Mouse (Mus musculus) liver, embryonic 12.5 days (tissue): Measurements from ENCODE around the gene Kiz. TPM values are rescaled to one million over a fixed set of nuclear protein-coding genes. Genes with fewer than 3 reads are reported as not detected.

Source experiments
- ATAC-seq: fragments of 200-750 bp; cut with Nextera tagmentation; 2 replicates; pipeline ENCODE4 v1.8.0; 2017; ENCODE audit warnings: moderate number of reproducible peaks, mild to moderate bottlenecking, moderate library complexity
- H3K27ac ChIP-seq: fragments of 300-500 bp; sonication (generic); 2 replicates; pipeline ENCODE4 v1.5.1; 2016; ENCODE audit warnings: mild to moderate bottlenecking
- H3K27me3 ChIP-seq: fragments of 300-500 bp; sonication (generic); replicated peaks from 2 replicates; pipeline ENCODE4 v1.6.1; 2016; ENCODE audit warnings: mild to moderate bottlenecking, moderate library complexity
- H3K36me3 ChIP-seq: fragments of 300-500 bp; sonication (generic); 2 replicates; pipeline ENCODE4 v1.6.1; 2016; ENCODE audit warnings: mild to moderate bottlenecking, moderate library complexity
- H3K4me1 ChIP-seq: fragments of 300-500 bp; sonication (generic); 2 replicates; pipeline ENCODE4 v1.6.1; 2016
- H3K4me2 ChIP-seq: fragments of 300-500 bp; sonication (generic); 2 replicates; pipeline ENCODE4 v1.6.1; 2016; ENCODE audit warnings: mild to moderate bottlenecking, moderate library complexity
- H3K4me3 ChIP-seq: fragments of 300-500 bp; sonication (generic); 2 replicates; pipeline ENCODE4 v1.5.1; 2016; ENCODE audit warnings: mild to moderate bottlenecking, moderate library complexity
- H3K9ac ChIP-seq: fragments of 300-500 bp; sonication (generic); 2 replicates; pipeline ENCODE4 v1.6.1; 2016; ENCODE audit warnings: mild to moderate bottlenecking, moderate library complexity
- H3K9me3 ChIP-seq: fragments of 300-500 bp; sonication (generic); replicated peaks from 2 replicates; pipeline ENCODE4 v1.6.1; 2016; ENCODE audit warnings: mild to moderate bottlenecking, moderate library complexity
- WGBS: fragments of 180-500 bp; shearing (Covaris S2); methylation state at CpG from one replicate; pipeline ENCODE4 v1.1.7; 2016; ENCODE audit not compliant: insufficient replicate concordance; 5-methylcytosine and 5-hydroxymethylcytosine counted together
- polyA plus RNA-seq: library from polyadenylated mRNA; unstranded; fragments of >200 nt; fragmentation: Nextera tagmentation; extraction: Ambion mirVana; gene quantifications from 2 replicates; pipeline ENCODE4 v1.2.1, GENCODE M21; 2016

The Kiz gene
- polyA plus RNA-seq, 1 experiment from 2014 or later = 14.4 TPM

GRCm38 (mm10) chr2:146835241-146835990, 20.2 kb upstream of the Kiz start:
- Histone ChIP-seq H3K36me3 (no peaks in the 10 kb centered on the region), H3K4me1 (0 out of 2 replicates have a peak, but pooled peaks cover 4% of the 10 kb centered on the region), H3K9ac (no peak overlapping the region), H3K9me3 (no peaks in the 10 kb centered on the region), H3K4me3 (no peak overlapping the region), H3K27me3 (peaks cover 91% of the 10 kb centered on the region), H3K27ac (no peak overlapping the region), H3K4me2 (no peak overlapping the region; the same call in 1 of the 2 replicates)
- no peak for ATAC-seq
- WGBS = 4% methylated on average over 20 of the region's 20 CpGs

DNA sequence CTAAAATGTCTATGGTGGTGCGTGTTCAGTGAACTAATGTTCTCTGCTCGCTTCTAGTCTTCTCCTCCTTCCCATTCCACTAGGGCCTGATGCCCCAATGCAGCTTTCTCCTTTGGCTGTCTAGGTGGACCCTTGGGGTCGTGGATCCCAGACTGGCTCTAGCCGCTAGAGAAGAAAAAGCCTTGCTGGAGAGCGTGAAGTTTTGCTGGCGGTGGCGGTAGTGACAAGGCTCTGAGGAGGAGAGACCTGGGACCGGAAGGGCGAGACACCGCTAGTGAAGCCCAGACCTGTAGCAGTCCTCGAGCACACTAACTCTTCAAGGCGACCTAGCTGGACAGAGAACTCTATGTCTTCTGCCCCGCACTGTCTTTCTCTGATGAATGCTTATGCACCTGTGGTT, 19.4 kb upstream of the Kiz start:
- no peak overlapping the region for H3K27ac ChIP-seq
- ATAC-seq = no peak
- H3K27me3 ChIP-seq = peaks cover 93% of the 10 kb centered on the region
- H3K36me3 ChIP-seq = no peaks in the 10 kb centered on the region
- no peak overlapping the region for H3K4me3 ChIP-seq
- H3K4me1 ChIP-seq = 0 out of 2 replicates have a peak, but pooled peaks cover 4% of the 10 kb centered on the region
- H3K9ac ChIP-seq = no peak overlapping the region
- no peaks in the 10 kb centered on the region for H3K9me3 ChIP-seq
- 5% methylated on average over 13 of the region's 13 CpGs for WGBS
- H3K4me2 ChIP-seq = no peak overlapping the region

- no peaks in the 10 kb centered on the region for H3K36me3 ChIP-seq
- 7% methylated on average over 17 of the region's 17 CpGs for WGBS
- ATAC-seq = no peak
Measured at GRCm38 (mm10) chr2:146836871-146837550, 18.7 kb upstream of the Kiz start.

DNA sequence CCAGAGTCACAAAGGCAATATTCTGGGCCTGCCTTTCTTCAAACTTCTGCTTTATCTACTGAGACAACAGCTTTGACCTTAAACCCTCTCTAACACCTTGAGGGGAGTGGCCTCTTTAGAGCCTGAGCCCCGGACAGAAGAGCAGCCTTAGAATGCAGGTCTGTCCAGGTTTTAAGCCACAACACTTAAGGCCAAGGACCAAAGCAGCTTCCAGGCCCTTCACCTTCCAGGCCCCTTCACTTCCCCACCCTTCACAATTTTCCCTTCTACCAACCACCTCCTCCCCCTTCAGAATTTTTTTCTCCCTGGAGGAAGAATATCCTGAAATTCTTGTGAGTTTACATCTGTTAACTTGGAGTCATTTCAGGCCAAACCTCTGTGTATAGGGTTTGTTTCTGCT, 18.0 kb upstream of the Kiz start:
- WGBS = 16% methylated on average over 1 of the region's 1 CpGs
- Histone ChIP-seq H3K4me2 (no peak overlapping the region), H3K4me1 (0 out of 2 replicates have a peak, but pooled peaks cover 4% of the 10 kb centered on the region), H3K36me3 (no peaks in the 10 kb centered on the region), H3K27ac (no peak overlapping the region), H3K9ac (no peak overlapping the region), H3K9me3 (no peaks in the 10 kb centered on the region), H3K27me3 (peaks cover 94% of the 10 kb centered on the region), H3K4me3 (no peak overlapping the region)
- no peak for ATAC-seq

More at GRCm38 (mm10) chr2:146836871-146837550, 18.7 kb upstream of the Kiz start:
- Histone ChIP-seq H3K4me3 (no peak overlapping the region), H3K4me1 (0 out of 2 replicates have a peak, but pooled peaks cover 4% of the 10 kb centered on the region), H3K9me3 (no peaks in the 10 kb centered on the region), H3K27ac (no peak overlapping the region), H3K9ac (no peak overlapping the region), H3K4me2 (no peak overlapping the region), H3K27me3 (peaks cover 98% of the 10 kb centered on the region)

DNA sequence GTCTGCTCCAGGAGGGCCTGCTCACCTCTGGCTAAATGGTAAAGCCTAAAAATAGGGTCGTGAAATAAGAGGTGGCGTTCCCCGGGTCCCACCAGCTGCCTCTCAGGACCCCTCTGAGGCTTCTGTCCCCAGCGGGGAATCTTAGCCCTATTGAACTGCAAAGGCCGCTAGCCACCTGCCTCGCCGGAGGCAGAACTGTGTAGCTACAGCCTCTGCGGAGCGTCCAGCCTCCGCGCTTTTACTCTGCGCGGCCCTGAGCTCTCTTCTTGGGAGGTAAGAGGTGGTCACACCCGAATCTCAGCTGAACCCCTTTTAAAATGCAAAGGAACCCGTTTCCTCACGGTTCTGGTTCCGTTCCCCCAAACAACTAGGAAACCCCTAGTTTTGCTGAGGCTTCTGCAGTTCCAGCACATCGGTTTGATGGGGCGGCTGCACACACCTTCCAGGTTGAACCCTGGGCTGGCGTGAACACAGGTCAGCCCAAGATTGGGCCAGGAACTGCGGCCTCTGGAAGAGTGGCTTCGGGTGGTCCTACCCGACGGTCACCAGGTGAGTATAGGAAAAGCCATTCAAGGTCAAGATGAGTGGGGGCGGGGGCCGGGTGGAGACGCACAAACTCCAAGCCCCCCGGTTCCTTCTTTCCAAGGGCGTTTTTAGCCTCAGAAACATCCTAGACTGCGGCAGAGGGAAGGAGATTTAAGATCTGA, 16.9 kb upstream of the Kiz start:
- no peak overlapping the region for H3K4me3 ChIP-seq
- H3K4me1 ChIP-seq = 0 out of 2 replicates have a peak, but pooled peaks cover 4% of the 10 kb centered on the region
- H3K9me3 ChIP-seq = no peaks in the 10 kb centered on the region
- WGBS = 5% methylated on average over 30 of the region's 30 CpGs
- no peak overlapping the region for H3K27ac ChIP-seq
- no peaks in the 10 kb centered on the region for H3K36me3 ChIP-seq
- peaks cover 83% of the 10 kb centered on the region for H3K27me3 ChIP-seq
- no peak overlapping the region for H3K9ac ChIP-seq
- H3K4me2 ChIP-seq = no peak overlapping the region
- ATAC-seq = no peak

- Histone ChIP-seq H3K4me2 (no peak overlapping the region), H3K9ac (no peak overlapping the region), H3K27ac (no peak overlapping the region), H3K9me3 (no peaks in the 10 kb centered on the region), H3K4me1 (0 out of 2 replicates have a peak, but pooled peaks cover 4% of the 10 kb centered on the region), H3K27me3 (peaks cover 76% of the 10 kb centered on the region), H3K36me3 (no peaks in the 10 kb centered on the region), H3K4me3 (no peak overlapping the region)
- no peak for ATAC-seq
- WGBS = 5% methylated on average over 36 of the region's 36 CpGs
Measured at GRCm38 (mm10) chr2:146839303-146840030, 16.2 kb upstream of the Kiz start.

DNA sequence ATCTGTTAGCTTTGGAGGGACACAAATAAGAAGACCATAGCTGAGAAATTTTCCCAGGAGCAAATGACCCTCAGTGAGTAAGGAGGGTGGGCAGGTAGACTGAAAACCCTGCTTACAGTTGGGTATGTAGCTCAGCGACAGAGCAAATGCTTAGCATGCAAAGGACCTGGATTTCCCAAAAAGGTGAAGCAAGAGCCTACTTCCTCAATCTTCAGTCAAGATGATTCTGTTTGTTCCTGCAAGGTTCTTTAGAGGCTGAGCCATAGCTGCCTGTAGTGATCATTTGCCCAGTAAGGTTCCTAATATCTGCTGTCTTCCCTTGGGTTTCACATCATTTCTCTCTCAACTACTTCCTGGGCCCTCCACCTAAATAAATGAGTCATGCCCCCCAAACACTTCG, 7.8 kb upstream of the Kiz start:
- WGBS = 68% methylated on average over 2 of the region's 2 CpGs
- no peak overlapping the region for H3K4me2 ChIP-seq

DNA sequence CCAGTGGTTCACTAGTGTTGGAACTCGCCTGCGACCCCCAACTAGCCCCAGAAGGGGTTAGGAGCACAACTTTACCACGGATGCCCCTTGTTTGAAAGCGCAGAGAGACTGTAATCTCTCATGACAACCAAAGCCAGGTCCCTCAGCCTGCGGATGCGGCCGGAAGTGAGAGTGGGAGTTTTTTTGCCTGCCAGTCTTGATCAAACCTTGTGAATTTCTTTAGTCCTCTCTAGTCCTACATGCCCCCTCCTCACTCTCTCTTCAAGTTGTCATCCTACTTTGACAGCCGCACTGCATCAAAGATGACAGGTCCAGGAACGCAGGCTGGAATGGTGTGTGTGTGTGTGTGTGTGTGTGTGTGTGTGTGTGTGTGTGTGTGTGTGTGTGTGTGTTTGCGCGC, 456 bp downstream of the Kiz start:
- WGBS = 3% methylated on average over 11 of the region's 11 CpGs
- peak; percentile 31 for ATAC-seq
- peak overlapping the region; percentile 89 for H3K4me2 ChIP-seq

More for the DNA sequence above, 7.8 kb upstream of the Kiz start:
- Histone ChIP-seq H3K36me3 (no peaks in the 10 kb centered on the region), H3K9ac (no peak overlapping the region), H3K9me3 (no peaks in the 10 kb centered on the region), H3K27ac (no peak overlapping the region), H3K4me1 (no peaks in the 10 kb centered on the region), H3K4me3 (no peak overlapping the region), H3K27me3 (no peaks in the 10 kb centered on the region; the same call in 1 of the 2 replicates)
- no peak for ATAC-seq

GRCm38 (mm10) chr2:146856853-146857252, 1.2 kb downstream of the Kiz start:
- Histone ChIP-seq H3K4me2 (peak overlapping the region; percentile 89), H3K9ac (no peak overlapping the region), H3K9me3 (no peaks in the 10 kb centered on the region), H3K36me3 (no peaks in the 10 kb centered on the region), H3K27me3 (no peaks in the 10 kb centered on the region), H3K4me3 (no peak overlapping the region), H3K27ac (no peak overlapping the region), H3K4me1 (peaks cover 17% of the 10 kb centered on the region)
- 27% methylated on average over 4 of the region's 4 CpGs for WGBS
- ATAC-seq = no peak

More for the DNA sequence above, 456 bp downstream of the Kiz start:
- no peaks in the 10 kb centered on the region for H3K36me3 ChIP-seq
- H3K4me3 ChIP-seq = peak overlapping the region; percentile 89
- H3K27me3 ChIP-seq = no peaks in the 10 kb centered on the region
- H3K4me1 ChIP-seq = peaks cover 13% of the 10 kb centered on the region
- peak overlapping the region; percentile 84 for H3K9ac ChIP-seq
- peak overlapping the region; percentile 86 for H3K27ac ChIP-seq
- no peaks in the 10 kb centered on the region for H3K9me3 ChIP-seq

DNA sequence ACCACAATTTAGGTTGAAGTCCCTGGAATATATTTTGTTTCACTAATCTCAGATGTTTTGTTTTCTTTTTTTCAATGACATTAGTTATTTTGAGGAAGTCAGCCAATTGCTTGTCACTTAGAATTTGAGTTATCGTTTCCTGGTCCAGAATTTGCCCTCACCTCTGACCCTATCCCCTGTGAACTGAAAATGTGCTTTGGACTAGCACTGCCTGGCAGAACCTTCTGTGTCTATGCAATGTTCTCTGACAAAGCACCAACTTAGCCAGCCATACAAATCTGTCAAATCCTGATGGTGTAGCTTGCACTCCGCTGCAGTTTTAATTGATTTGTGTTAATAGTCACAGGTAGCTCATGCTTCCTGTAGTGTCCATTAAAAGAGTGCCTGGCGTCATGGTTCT, 10.1 kb downstream of the Kiz start:
- no peak overlapping the region for H3K9ac ChIP-seq
- ATAC-seq = no peak
- H3K27me3 ChIP-seq = no peaks in the 10 kb centered on the region
- H3K4me3 ChIP-seq = no peak overlapping the region
- H3K36me3 ChIP-seq = no peaks in the 10 kb centered on the region
- H3K9me3 ChIP-seq = no peaks in the 10 kb centered on the region
- 70% methylated on average over 3 of the region's 3 CpGs for WGBS
- H3K4me1 ChIP-seq = 0 out of 2 replicates have a peak, but pooled peaks cover 11% of the 10 kb centered on the region
- H3K4me2 ChIP-seq = no peak overlapping the region
- H3K27ac ChIP-seq = no peak overlapping the region
